Mouse (Mus musculus) layer of hippocampus, postnatal 10 days (tissue): ENCODE data around the gene Rpl23. TPM values are rescaled to one million over a fixed set of nuclear protein-coding genes. Genes with fewer than 3 reads are reported as not detected.
"Not testable (repeated sequence)": the region's sequence is repeated elsewhere in the genome, so short reads cannot be mapped to it uniquely, and the experiment has no call there.

Experiments used
- DNase-seq, 2 experiments: peaks; one replicate each; pipeline ENCODE4 v3.0.0; 2021; ENCODE audit warnings: low spot score in 2 of 2
- total RNA-seq, 2 experiments: library from RNA; stranded (reverse); gene quantifications; 2 replicates each; pipeline ENCODE4 v1.2.3; 2021

Gene Rpl23
- total RNA-seq, 2 experiments from 2014 or later, result 458 to 501 TPM

DNA sequence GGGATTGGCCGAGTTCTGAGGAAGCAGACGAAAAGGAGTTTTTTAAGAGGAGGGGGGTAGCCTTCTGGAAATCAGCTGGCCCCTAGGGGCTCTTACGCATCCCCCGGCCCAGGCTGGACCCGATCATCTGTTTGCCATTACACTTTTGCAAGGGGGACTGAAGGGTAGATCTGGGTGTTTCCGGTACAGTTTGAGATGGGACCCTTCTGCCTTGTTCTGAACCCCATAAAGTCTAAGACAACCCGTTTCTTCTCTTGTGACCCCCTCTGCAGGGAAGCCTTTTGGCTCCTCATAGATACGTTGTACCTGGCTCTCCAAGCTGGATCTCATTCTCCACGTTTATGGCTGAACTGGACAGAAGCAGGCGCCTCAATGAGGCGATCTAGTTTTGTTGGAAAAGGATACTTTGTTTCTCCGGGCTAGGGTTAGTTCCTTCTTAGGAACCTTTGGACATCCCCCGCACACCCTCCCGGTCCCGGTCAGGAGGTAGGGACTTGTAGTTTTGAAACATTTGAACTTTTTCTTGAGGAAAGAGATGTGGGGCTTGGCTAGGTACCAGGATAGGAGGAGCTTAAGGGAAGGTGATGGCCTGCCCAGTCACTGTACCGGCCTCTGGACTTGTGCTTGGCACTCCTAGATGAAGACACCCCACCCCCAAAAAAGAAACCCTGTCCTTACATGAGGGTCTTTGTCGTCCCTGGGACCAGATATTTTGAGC is 18.6 kb upstream of the Rpl23 start:
- DNase-seq, result no peak

GRCm38 (mm10) chr11:97799994-97800690 is 17.9 kb upstream of the Rpl23 start:
- DNase-seq, result peak; percentile 53 to 70

DNA sequence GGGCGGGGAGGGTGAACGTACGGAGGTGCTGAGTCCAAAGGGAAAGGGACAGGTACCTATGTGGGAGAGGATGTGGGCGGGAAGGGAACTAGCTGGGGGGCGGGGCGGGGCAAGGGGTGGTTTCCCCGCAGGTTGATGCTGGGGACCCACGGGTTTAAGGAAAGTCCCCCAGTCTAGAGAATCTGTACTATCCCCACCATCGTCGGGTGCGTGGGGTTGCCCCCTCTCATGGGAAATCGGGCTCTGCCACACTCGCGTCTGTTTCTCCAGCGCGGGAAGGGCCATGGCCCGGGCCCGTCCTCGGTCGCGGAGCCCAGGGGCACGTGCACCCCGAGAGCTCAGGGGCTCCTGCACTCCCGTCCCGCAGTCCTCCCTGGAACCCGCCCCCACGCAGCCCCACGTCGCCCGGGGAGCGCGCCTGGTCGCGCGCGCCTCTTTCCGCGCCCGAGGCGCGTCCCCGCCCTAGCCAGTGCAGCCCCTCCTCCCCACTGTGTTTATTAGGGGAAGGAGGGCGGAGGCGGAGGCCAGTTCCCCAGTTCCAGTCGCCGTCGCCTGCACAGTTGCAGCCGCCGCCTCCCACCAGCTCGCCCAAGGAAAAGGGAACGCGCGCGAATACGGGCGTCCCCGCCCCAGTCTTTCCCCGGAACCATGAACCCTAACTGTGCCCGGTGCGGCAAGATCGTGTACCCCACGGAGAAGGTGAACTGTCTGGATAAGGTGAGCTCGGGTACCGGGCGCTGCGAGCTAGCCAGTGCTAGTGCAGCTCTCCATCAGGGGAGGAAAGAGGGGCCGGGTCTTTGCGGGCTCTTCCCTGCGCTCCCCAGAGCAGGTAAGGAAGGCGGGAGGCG is 17.1 kb upstream of the Rpl23 start:
- peak; percentile 87 to 91 for DNase-seq

DNA sequence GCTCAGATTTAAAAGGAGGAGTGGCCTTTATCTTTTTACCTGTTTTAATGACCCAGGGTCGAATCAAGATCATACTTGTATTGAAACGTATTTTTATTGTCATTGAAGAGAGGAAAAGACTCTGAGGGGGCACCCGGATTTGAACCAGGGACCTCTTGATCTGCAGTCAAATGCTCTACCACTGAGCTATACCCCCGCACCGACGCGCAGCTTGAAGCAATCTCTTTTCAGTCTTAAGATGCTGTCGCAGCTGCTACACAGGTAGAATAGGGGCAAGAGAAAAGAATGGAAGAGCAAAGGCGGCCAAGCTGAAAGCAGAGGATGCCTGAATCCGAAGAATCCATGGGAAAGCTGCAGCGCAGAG is 16.5 kb upstream of the Rpl23 start, which contains the start of gene Lasp1:
TSS of gene Lasp1 (plus strand) at position 219 of the 364 bp plus-strand sequence.
- DNase-seq, result peak; percentile 92 to 93

GRCm38 (mm10) chr11:97798083-97798435 is 15.8 kb upstream of the Rpl23 start:
- DNase-seq, result no peak

- no peak for DNase-seq
Observed at GRCm38 (mm10) chr11:97797369-97798082, 15.3 kb upstream of the Rpl23 start.

GRCm38 (mm10) chr11:97796910-97797309 is 14.7 kb upstream of the Rpl23 start:
- DNase-seq, result peak; percentile 74 to 82

- no peak for DNase-seq
Observed at GRCm38 (mm10) chr11:97793165-97793564, 10.9 kb upstream of the Rpl23 start.

- not testable (repeated sequence) for DNase-seq
Observed at GRCm38 (mm10) chr11:97790778-97791438, 8.7 kb upstream of the Rpl23 start.

DNA sequence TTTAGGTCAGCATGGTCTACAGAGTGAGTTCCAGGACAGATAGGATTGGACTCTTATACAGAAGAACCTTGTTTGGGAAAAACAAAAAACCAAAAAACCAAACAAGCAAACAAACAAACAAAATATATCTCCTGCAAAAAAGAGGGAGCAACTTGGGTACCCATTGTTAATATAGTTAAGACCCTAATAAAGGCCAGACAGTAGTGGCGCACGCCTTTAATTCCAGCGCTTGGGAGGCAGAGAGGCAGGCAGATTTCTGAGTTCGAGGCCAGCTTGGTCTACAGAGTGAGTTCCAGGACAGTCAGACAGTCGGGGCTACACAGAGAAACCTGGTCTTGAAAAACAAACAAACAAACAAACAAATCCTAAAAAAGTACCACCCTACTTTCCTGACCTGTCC is 7.5 kb upstream of the Rpl23 start:
- DNase-seq, result no peak

GRCm38 (mm10) chr11:97787961-97788360 is 5.7 kb upstream of the Rpl23 start:
- no peak for DNase-seq

- DNase-seq, result no peak
Observed at GRCm38 (mm10) chr11:97782564-97782895, 293 bp upstream of the Rpl23 start.

DNA sequence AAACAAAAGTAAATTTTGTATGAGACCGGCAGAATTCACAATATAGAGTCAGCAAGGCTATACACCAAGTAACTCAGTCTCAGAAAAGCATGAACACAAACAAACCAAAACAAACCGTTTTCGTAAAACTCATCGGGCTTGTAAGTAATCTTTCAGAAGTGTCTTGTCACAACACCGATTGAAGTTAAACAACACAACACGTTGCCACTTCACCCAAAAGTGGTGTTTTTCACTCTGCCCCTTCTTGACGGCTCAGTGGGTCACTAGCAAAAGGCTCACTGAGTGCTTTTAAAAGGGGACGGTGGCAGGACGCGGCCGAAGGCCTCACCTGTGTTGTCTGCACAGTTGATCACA is 782 bp downstream of the Rpl23 start:
- no peak for DNase-seq

DNA sequence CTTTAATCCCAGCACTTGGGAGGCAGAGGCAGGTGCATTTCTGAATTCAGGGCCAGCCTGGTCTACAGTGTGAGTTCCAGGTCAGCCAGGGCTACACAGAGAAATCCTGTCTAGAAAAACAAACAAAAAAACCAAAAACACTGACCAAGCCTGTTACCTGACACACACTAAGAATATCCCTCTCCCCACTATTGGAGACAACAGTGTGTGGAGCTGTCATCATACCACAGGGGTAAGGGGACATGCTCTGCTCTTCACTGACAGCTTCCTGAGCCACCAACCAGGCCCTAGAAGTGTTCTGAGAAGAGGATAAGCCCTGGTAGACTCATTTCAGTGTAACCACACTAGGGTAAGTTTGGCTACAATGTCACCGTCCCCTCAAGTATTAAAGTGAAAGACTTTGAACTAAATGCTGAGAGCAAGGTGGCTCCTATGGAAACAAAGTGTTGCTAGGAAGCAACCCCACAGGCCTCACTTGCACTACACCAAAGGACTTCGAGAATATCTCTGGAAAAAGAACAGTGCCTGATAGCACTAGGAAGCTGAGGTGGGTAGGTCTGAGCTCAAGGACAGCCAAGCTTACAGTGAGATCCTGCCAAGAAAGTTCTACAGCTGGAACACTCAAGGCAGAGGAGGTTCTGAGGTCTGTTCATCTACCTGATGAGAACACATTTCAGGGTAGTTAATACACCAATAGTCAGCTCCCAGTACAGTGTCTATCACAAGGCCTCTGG is 2.1 kb downstream of the Rpl23 start:
- no peak for DNase-seq

GRCm38 (mm10) chr11:97778918-97779317 is 3.3 kb downstream of the Rpl23 start:
- DNase-seq, result no peak

DNA sequence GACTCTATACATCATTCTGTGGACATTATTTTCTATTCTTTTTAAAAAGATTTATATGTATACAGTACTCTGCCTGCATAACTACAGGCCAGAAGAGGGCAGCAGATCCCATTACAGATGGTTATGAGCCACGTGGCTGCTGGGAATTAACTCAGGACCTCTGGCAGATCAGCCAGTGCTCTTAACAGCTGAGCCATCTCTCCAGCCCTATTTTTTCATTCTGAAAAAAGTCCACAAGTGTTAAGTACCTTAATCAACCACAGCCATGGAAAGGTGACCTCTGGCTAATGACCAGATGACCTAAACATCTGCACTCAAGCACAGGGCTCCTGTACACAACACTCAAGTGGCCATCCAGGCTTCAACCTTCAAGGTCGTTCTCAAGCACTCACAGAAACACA is 5.1 kb downstream of the Rpl23 start:
- DNase-seq, result peak in 1 of 2 experiments; percentile 23

DNA sequence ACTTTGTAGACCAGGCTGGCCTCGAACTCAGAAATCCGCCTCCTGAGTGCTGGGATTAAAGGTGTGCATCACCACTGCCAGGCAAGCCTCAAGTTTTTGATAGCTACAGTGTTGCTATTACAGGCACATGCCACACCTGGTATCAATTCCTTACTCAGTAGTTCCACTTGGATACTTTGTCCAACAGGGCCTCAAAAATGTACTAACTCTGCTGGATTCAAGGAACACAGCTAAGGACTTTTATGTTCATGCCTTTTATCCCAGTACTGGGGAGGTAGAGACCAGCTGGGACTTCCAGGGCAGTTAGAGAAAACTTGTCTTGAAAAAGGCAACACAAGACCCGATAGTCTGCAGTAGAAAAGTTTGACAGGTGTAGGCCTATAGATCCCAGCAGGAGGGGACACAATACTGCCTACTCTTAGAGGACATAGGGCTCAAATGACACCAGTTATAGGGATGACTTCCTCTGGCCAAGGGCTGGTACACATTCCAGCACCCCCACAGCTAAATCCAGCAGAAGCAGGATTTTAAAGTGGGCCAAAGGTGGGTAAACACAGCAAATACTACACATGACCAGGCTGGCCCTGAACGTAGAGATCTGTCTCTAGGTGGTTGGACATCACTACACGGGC is 5.6 kb downstream of the Rpl23 start:
- DNase-seq, result no peak

- no peak for DNase-seq
Observed at GRCm38 (mm10) chr11:97775808-97776496, 6.3 kb downstream of the Rpl23 start, which contains the start of gene 1700001P01Rik. TSS of gene 1700001P01Rik (minus strand) at chr11:97775918.

- DNase-seq, result no peak
Observed at GRCm38 (mm10) chr11:97775186-97775585, 7.1 kb downstream of the Rpl23 start.
